Mouse (Mus musculus) erythroblast, embryonic 14.5 days (primary cell): ENCODE measurements around the gene Cdan1. TPM values are rescaled to one million over a fixed set of nuclear protein-coding genes. Genes with fewer than 3 reads are reported as not detected.
"Not testable (repeated sequence)": the region's sequence is repeated elsewhere in the genome, so short reads cannot be mapped to it uniquely, and the experiment has no call there.

Experiments
- H3K27me3 ChIP-seq: 2 replicates; pipeline ENCODE4 v1.6.1; 2012; ENCODE audit warnings: inconsistent platforms; ENCODE audit not compliant: control insufficient read depth
- H3K36me3 ChIP-seq: 2 replicates; pipeline ENCODE4 v1.6.1; 2012; ENCODE audit warnings: mild to moderate bottlenecking, inconsistent platforms; ENCODE audit not compliant: control insufficient read depth
- H3K4me1 ChIP-seq: 2 replicates; pipeline ENCODE4 v1.6.1; 2012; ENCODE audit warnings: inconsistent platforms; ENCODE audit not compliant: control insufficient read depth
- H3K4me3 ChIP-seq: replicated peaks from 2 replicates; pipeline ENCODE3; 2012; ENCODE audit warnings: moderate library complexity, mild to moderate bottlenecking, inconsistent platforms
- H3K9me3 ChIP-seq: 2 replicates; pipeline ENCODE4 v1.6.1; 2012; ENCODE audit warnings: low read length, inconsistent platforms, mixed read lengths; ENCODE audit not compliant: control insufficient read depth
- GATA1 ChIP-seq: IDR thresholded peaks from 2 replicates; pipeline ENCODE4 v1.6.1; 2012; ENCODE audit warnings: low read length, inconsistent platforms, mixed read lengths
- TAL1 ChIP-seq: IDR thresholded peaks from 3 replicates; pipeline ENCODE4 v1.6.1; 2012; ENCODE audit warnings: low read length, inconsistent platforms, mixed read lengths
- polyA plus RNA-seq: library from polyadenylated mRNA; stranded (reverse); fragments of >175 nt; gene quantifications from 2 replicates; pipeline ENCODE4 v1.2.3, GENCODE M21; 2012

Cdan1 gene
- polyA plus RNA-seq, 1 experiment: 4.8 TPM

DNA sequence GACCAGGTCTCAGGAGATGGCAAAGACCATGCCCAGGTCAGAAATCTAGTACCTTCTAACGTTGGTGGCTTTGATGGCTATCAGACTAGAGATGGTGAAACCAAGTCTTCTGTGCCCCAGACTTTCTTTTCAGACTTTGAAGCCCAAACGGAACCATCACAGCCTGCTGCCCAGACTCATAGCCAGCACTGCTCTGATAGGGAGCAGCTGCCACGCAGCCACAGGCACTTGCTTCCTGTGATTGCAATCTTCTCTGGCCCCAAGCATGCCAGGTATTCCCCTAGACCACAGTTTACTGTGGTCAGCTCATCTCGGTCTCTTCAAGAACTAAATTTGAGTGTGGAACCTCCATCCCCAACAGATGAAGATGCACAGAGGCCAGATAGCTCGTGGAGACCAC, 147.3 kb downstream of the Cdan1 start:
- Histone ChIP-seq H3K4me3 (no peak overlapping the region), H3K27me3 (peaks cover 32% of the 10 kb centered on the region), H3K9me3 (no peaks in the 10 kb centered on the region), H3K36me3 (no peaks in the 10 kb centered on the region), H3K4me1 (peaks cover 13% of the 10 kb centered on the region)
- TF ChIP-seq TAL1 (no peak), GATA1 (no peak)

GRCm38 (mm10) chr2:120700379-120700885, 149.5 kb downstream of the Cdan1 start:
- peaks cover 24% of the 10 kb centered on the region for H3K4me1 ChIP-seq
- H3K4me3 ChIP-seq: no peak overlapping the region
- peaks cover 9% of the 10 kb centered on the region for H3K36me3 ChIP-seq
- no peak for TF ChIP-seq TAL1
- no peak for TF ChIP-seq GATA1
- H3K27me3 ChIP-seq: peaks cover 32% of the 10 kb centered on the region
- H3K9me3 ChIP-seq: no peaks in the 10 kb centered on the region

DNA sequence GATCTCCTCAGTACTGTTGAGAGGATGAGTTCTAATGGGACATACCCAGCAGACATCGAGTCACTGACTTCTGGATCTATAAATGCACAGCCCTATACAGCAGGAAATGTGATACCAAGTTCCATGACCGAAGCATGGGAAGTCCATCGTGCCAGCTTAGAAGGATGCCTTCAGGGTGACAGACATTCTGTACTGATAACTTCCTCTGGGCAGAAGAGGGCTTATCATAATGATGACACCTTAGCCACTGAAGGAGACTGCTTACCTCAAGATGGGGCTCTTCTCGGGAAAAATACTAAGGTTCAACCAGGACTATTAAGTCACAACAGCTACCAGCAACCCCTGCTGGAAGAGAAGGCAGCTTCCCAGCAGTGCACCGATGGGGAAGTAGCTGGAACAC, 152.2 kb downstream of the Cdan1 start:
- H3K4me3 ChIP-seq: peak overlapping the region; percentile 28

GRCm38 (mm10) chr2:120681151-120681550, 168.8 kb downstream of the Cdan1 start:
- not testable (repeated sequence) for H3K4me3 ChIP-seq, H3K36me3 ChIP-seq, H3K9me3 ChIP-seq, H3K4me1 ChIP-seq, H3K27me3 ChIP-seq

More for the DNA sequence above, 152.2 kb downstream of the Cdan1 start:
- Histone ChIP-seq H3K27me3 (peaks cover 31% of the 10 kb centered on the region), H3K4me1 (peaks cover 24% of the 10 kb centered on the region), H3K36me3 (peaks cover 9% of the 10 kb centered on the region), H3K9me3 (no peaks in the 10 kb centered on the region)
- peak; percentile 45; the same call in 1 of the 2 replicates for TF ChIP-seq GATA1
- TF ChIP-seq TAL1: peak; percentile 82

- Histone ChIP-seq H3K36me3 (no peaks in the 10 kb centered on the region; the same call in 1 of the 2 replicates), H3K9me3 (no peaks in the 10 kb centered on the region), H3K27me3 (no peaks in the 10 kb centered on the region; the same call in 1 of the 2 replicates), H3K4me1 (no peaks in the 10 kb centered on the region), H3K4me3 (no peak overlapping the region)
- TF ChIP-seq TAL1 (no peak), GATA1 (no peak)
Measured at GRCm38 (mm10) chr2:120670253-120670652, 179.7 kb downstream of the Cdan1 start.

DNA sequence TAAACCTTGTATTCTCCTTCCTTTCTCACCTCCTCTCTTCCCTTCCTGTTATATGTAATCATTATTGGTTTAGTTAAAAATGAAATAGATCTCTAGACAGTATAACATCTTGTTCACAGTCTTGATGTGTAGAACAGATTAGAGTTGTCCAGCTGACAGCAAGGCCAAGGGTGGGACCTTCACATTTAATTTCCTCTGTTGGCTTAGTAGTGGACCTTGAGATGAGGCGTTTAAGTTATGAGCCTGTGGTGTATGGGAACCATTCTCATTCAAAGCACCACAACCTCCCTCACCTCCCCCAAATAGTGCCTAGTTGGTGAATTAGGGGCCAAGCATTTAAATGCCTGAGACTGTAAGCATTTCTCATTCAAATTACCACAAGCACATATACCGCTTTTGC, 182.5 kb downstream of the Cdan1 start:
- H3K4me3 ChIP-seq: no peak overlapping the region
- no peak for TF ChIP-seq GATA1
- no peak for TF ChIP-seq TAL1
- peaks cover 3% of the 10 kb centered on the region for H3K27me3 ChIP-seq
- H3K9me3 ChIP-seq: no peaks in the 10 kb centered on the region
- H3K4me1 ChIP-seq: no peaks in the 10 kb centered on the region
- H3K36me3 ChIP-seq: no peaks in the 10 kb centered on the region

Other genes with a start within 250 kb of the Cdan1 start
- 0.15 and 0.17 TPM in 2 replicates for gene Haus2, start 240.7 kb downstream of the Cdan1 start, polyA plus RNA-seq
- 0.71 and 0.78 TPM in 2 replicates for gene Lrrc57, start 240.6 kb downstream of the Cdan1 start, polyA plus RNA-seq
- gene Stard9, start 221.0 kb downstream of the Cdan1 start, polyA plus RNA-seq: 0.04 and 0.12 TPM in 2 replicates
- 0.06 and 0.16 TPM in 2 replicates for gene Ttbk2, start 476 bp upstream of the Cdan1 start, polyA plus RNA-seq
- 0.79 and 1.3 TPM in 2 replicates for gene Ubr1, start 120.6 kb upstream of the Cdan1 start, polyA plus RNA-seq
- 0.10 TPM in 1 of 2 replicates, not detected in the other for gene Tmem62, start 126.9 kb upstream of the Cdan1 start, polyA plus RNA-seq
- 3.2 and 3.3 TPM in 2 replicates for gene Ccndbp1, start 158.3 kb upstream of the Cdan1 start, polyA plus RNA-seq
- gene Epb42, start 186.9 kb upstream of the Cdan1 start, polyA plus RNA-seq: 11.1 and 14.1 TPM in 2 replicates
- gene Tgm5, start 235.7 kb upstream of the Cdan1 start, polyA plus RNA-seq: not detected in 2 replicates